ENCODE assay signal across 18 mouse cellular contexts in the genomic region with DNA sequence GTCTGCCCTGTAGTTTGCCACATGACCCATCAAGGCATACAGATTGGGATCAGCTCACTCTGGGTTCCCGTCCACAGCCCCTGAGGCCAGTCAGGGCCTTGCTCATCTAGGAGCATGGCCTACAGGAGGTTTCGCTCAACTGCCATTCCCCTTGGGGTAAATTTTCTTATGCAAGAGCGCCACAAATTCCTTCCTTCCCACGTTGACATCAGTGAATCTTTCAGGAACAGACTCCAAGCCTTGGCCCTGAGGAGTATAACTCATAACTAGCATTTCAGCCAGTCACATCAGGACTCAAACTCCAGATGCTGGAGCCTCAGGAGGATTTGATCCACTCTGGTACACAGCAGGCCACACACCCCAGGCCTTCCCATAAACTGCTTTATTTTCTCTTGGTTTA.
A peak's percentile ranks its signal among the peaks of the same experiment; 100 is the strongest.
DNase-seq lines count a peak whose midpoint lies in the region; TF ChIP-seq lines count a peak whose summit lies in the region.
"Had no signal": no experiment of that assay in that cellular context is flagged by ENCODE, and none has a peak within 500 bp of the region (broad histone marks: within the 10 kb centered on the region; RNA-seq: fewer than 3 reads in every experiment).

No protein-coding gene starts in this region.

- no peaks in the 10 kb centered on the region for H3K27me3 ChIP-seq in heart, adult 2 months (ENCODE audit: control insufficient read depth, insufficient read depth, low read length)
- no peaks in the 10 kb centered on the region for H3K27me3 ChIP-seq in heart, embryonic 10.5 days (ENCODE audit: insufficient read depth, poor library complexity, severe bottlenecking)
- H3K27me3 ChIP-seq: forebrain, embryonic 13.5 days; intestine, embryonic 15.5 days had no signal

- no peak overlapping the region for H3K4me3 ChIP-seq in gastrocnemius, adult 2 months
- no peak overlapping the region for H3K4me3 ChIP-seq in heart, adult 2 months
- H3K4me3 ChIP-seq in heart, embryonic 10.5 days: no peak overlapping the region
- H3K4me3 ChIP-seq in brown adipose tissue, adult 24 weeks (ENCODE audit: insufficient read depth, low read depth, low read length): no peak overlapping the region
- H3K4me3 ChIP-seq: embryonic facial prominence, embryonic 10.5 days; forebrain, embryonic 13.5 days; hindbrain, embryonic 10.5 days; intestine, embryonic 15.5 days had no signal

- H3K9me3 ChIP-seq in heart, embryonic 10.5 days: no peaks in the 10 kb centered on the region
- H3K9me3 ChIP-seq: embryonic facial prominence, embryonic 10.5 days; forebrain, embryonic 13.5 days; hindbrain, embryonic 10.5 days; intestine, embryonic 15.5 days had no signal

- peak overlapping the region; percentile 73 for H3K27ac ChIP-seq in gastrocnemius, adult 2 months
- H3K27ac ChIP-seq in heart, adult 2 months: no peak overlapping the region
- H3K27ac ChIP-seq in heart, embryonic 10.5 days: no peak overlapping the region
- H3K27ac ChIP-seq in brown adipose tissue, adult 24 weeks (replicated peaks; ENCODE audit: low read depth, low read length): peak overlapping the region; percentile 67
- H3K27ac ChIP-seq: embryonic facial prominence, embryonic 10.5 days; forebrain, embryonic 13.5 days; hindbrain, embryonic 10.5 days; hindbrain, embryonic 14.5 days; intestine, embryonic 15.5 days had no signal

- no peak overlapping the region for H3K9ac ChIP-seq in heart, adult 2 months (ENCODE audit: low read depth, low read length)
- H3K9ac ChIP-seq: forebrain, embryonic 13.5 days; forebrain, postnatal 0 days; hindbrain, embryonic 14.5 days; intestine, embryonic 15.5 days had no signal

- intact Hi-C loops in gastrocnemius, adult 2 months (cut with DNase I): no loop called here
- intact Hi-C loops in heart, adult 2 months (cut with DNase I): loop anchor here (10.0 kb wide), 1 partner anchor 612 kb away; no protein-coding TSS in a partner anchor

- 77% methylated on average over 4 of the region's 4 CpGs for WGBS in heart, adult 2 months
- whole genome bisulfite sequencing in heart, embryonic 10.5 days: 82% methylated on average over 4 of the region's 4 CpGs

- no peaks in the 10 kb centered on the region for H3K36me3 ChIP-seq in heart, adult 2 months (ENCODE audit: control insufficient read depth, insufficient read depth, low read length)
- no peaks in the 10 kb centered on the region for H3K36me3 ChIP-seq in heart, embryonic 10.5 days
- H3K36me3 ChIP-seq: embryonic facial prominence, embryonic 10.5 days; hindbrain, embryonic 10.5 days; intestine, embryonic 15.5 days had no signal

- TF ChIP-seq POLR2A in heart, adult 2 months (IDR thresholded peaks at IDR 0.05; ENCODE audit: insufficient read depth, low read depth, low read length): no peak

- no peak for TF ChIP-seq CTCF in gastrocnemius, adult 2 months (IDR thresholded peaks at IDR 0.05)
- TF ChIP-seq CTCF in heart, adult 2 months (IDR thresholded peaks at IDR 0.05): no peak

- DNase-seq in gastrocnemius, adult 2 months: peak; percentile 57
- no peak for DNase-seq in gastrocnemius, adult 8-10 months (ENCODE audit: low spot score in 2 of 2)
- peak; percentile 34 to 41 for DNase-seq in heart, adult 2 months
- no peak for DNase-seq in heart, embryonic 10.5 days (ENCODE audit: low spot score)
- no peak for DNase-seq in embryo, embryonic 10.5 days (ENCODE audit: low spot score)
- DNase-seq: adrenal gland, adult 2 months; adrenal gland, postnatal 36 days; cerebellum, adult 18-20 months; cerebellum, adult 9-11 months; cerebellum, postnatal 36 days; forebrain, postnatal 0 days; kidney, adult 18-20 months had no signal

- no peak for TF ChIP-seq EP300 in heart, adult 2 months (IDR thresholded peaks at IDR 0.05; ENCODE audit: insufficient read depth, low read depth, low read length)

- H3K4me1 ChIP-seq in heart, adult 2 months (ENCODE audit: control insufficient read depth, insufficient read depth, low read length): peaks cover 8% of the 10 kb centered on the region
- H3K4me1 ChIP-seq in heart, embryonic 10.5 days: peaks cover 17% of the 10 kb centered on the region
- H3K4me1 ChIP-seq in brown adipose tissue, adult 24 weeks (ENCODE audit: control insufficient read depth, insufficient read depth, insufficient read length, low read length): no peaks in the 10 kb centered on the region

- H3K79me2 ChIP-seq in heart, adult 2 months (replicated peaks; ENCODE audit: control insufficient read depth, insufficient read depth, low read length): no peaks in the 10 kb centered on the region

Comparison
In these comparisons a context has a peak if more than half of its experiments do, and no peak if none do; other contexts are left out.
1. DNase-seq: peak in gastrocnemius, adult 2 months (single experiment) and heart, adult 2 months (2 of 2); none in gastrocnemius, adult 8-10 months (0 of 2), heart, embryonic 10.5 days (single experiment) and embryo, embryonic 10.5 days (single experiment).
2. H3K27ac ChIP-seq: peak in gastrocnemius, adult 2 months (single experiment) and brown adipose tissue, adult 24 weeks (single experiment); none in heart, adult 2 months (single experiment) and heart, embryonic 10.5 days (single experiment).